Mouse (Mus musculus) E14TG2a.4 (cell line): Measurements from ENCODE around the gene Sec24d.

ENCODE experiments used
- H3K27me3 ChIP-seq: 2 replicates; pipeline ENCODE4 v1.6.1; 2014; ENCODE audit warnings: low read length, control low read depth; ENCODE audit not compliant: insufficient read depth
- H3K36me3 ChIP-seq: 2 replicates; pipeline ENCODE4 v1.6.1; 2014; ENCODE audit warnings: low read length, control low read depth; ENCODE audit not compliant: insufficient read depth
- H3K4me1 ChIP-seq: replicated peaks from 2 replicates; pipeline ENCODE4 v1.6.1; 2014; ENCODE audit warnings: low read depth, low read length, control low read depth
- H3K4me3 ChIP-seq: replicated peaks from 2 replicates; pipeline ENCODE4 v1.5.1; 2014; ENCODE audit warnings: mild to moderate bottlenecking, low read length
- H3K9me3 ChIP-seq: 2 replicates; pipeline ENCODE4 v1.6.1; 2014; ENCODE audit warnings: low read length, control low read depth
- CTCF ChIP-seq: conservative IDR thresholded peaks from 2 replicates; pipeline ENCODE4 v1.5.1; 2014; ENCODE audit warnings: low read length
- NANOG ChIP-seq: IDR thresholded peaks from 2 replicates; pipeline ENCODE4 v1.6.1; 2014; ENCODE audit warnings: borderline replicate concordance, low read length, mixed read lengths
- POU5F1 ChIP-seq: IDR thresholded peaks from 2 replicates; pipeline ENCODE4 v1.6.1; 2014; ENCODE audit warnings: low read length, borderline replicate concordance

Sec24d gene

GRCm38 (mm10) chr3:123324326-123324725, 57.1 kb downstream of the Sec24d start:
- Histone ChIP-seq H3K4me3 (no peak overlapping the region), H3K9me3 (peaks cover 22% of the 10 kb centered on the region), H3K27me3 (no peaks in the 10 kb centered on the region), H3K36me3 (peaks cover 12% of the 10 kb centered on the region), H3K4me1 (peaks cover 7% of the 10 kb centered on the region)
- TF ChIP-seq CTCF = no peak
- TF ChIP-seq POU5F1 = no peak
- TF ChIP-seq NANOG = no peak

GRCm38 (mm10) chr3:123329251-123329650, 62.0 kb downstream of the Sec24d start:
- no peak overlapping the region for H3K4me3 ChIP-seq
- peaks cover 11% of the 10 kb centered on the region for H3K4me1 ChIP-seq
- no peak for TF ChIP-seq NANOG
- TF ChIP-seq POU5F1 = no peak
- no peak for TF ChIP-seq CTCF

GRCm38 (mm10) chr3:123330221-123330620, 63.0 kb downstream of the Sec24d start:
- TF ChIP-seq POU5F1 = no peak
- TF ChIP-seq NANOG = no peak
- TF ChIP-seq CTCF = no peak
- Histone ChIP-seq H3K4me3 (no peak overlapping the region), H3K9me3 (peaks cover 18% of the 10 kb centered on the region), H3K27me3 (no peaks in the 10 kb centered on the region), H3K36me3 (peaks cover 12% of the 10 kb centered on the region), H3K4me1 (peaks cover 11% of the 10 kb centered on the region)

More at GRCm38 (mm10) chr3:123329251-123329650, 62.0 kb downstream of the Sec24d start:
- peaks cover 12% of the 10 kb centered on the region for H3K36me3 ChIP-seq
- H3K9me3 ChIP-seq = peaks cover 22% of the 10 kb centered on the region
- no peaks in the 10 kb centered on the region for H3K27me3 ChIP-seq

- H3K4me1 ChIP-seq = peaks cover 11% of the 10 kb centered on the region
- peaks cover 12% of the 10 kb centered on the region for H3K36me3 ChIP-seq
- no peak overlapping the region for H3K4me3 ChIP-seq
- TF ChIP-seq NANOG = no peak
- TF ChIP-seq POU5F1 = no peak
- H3K27me3 ChIP-seq = no peaks in the 10 kb centered on the region
- H3K9me3 ChIP-seq = no peaks in the 10 kb centered on the region
Measured at GRCm38 (mm10) chr3:123332330-123333054, 65.2 kb downstream of the Sec24d start.

GRCm38 (mm10) chr3:123333055-123333424, 65.8 kb downstream of the Sec24d start:
- H3K4me3 ChIP-seq = no peak overlapping the region
- peaks cover 8% of the 10 kb centered on the region for H3K36me3 ChIP-seq
- H3K27me3 ChIP-seq = no peaks in the 10 kb centered on the region
- H3K9me3 ChIP-seq = no peaks in the 10 kb centered on the region
- TF ChIP-seq NANOG (no peak), CTCF (no peak), POU5F1 (no peak)
- H3K4me1 ChIP-seq = peaks cover 11% of the 10 kb centered on the region

GRCm38 (mm10) chr3:123334947-123335346, 67.7 kb downstream of the Sec24d start:
- TF ChIP-seq NANOG (no peak), POU5F1 (no peak), CTCF (no peak)
- Histone ChIP-seq H3K4me1 (peaks cover 11% of the 10 kb centered on the region), H3K9me3 (no peaks in the 10 kb centered on the region), H3K36me3 (0 out of 2 replicates have a peak, but pooled peaks cover 3% of the 10 kb centered on the region), H3K27me3 (no peaks in the 10 kb centered on the region), H3K4me3 (no peak overlapping the region)

- TF ChIP-seq POU5F1 = no peak
- no peak for TF ChIP-seq CTCF
- Histone ChIP-seq H3K4me3 (no peak overlapping the region), H3K36me3 (0 out of 2 replicates have a peak, but pooled peaks cover 3% of the 10 kb centered on the region), H3K9me3 (no peaks in the 10 kb centered on the region), H3K4me1 (peaks cover 11% of the 10 kb centered on the region), H3K27me3 (no peaks in the 10 kb centered on the region)
Measured at GRCm38 (mm10) chr3:123335480-123335879, 68.2 kb downstream of the Sec24d start.

- Histone ChIP-seq H3K9me3 (no peaks in the 10 kb centered on the region), H3K4me1 (peaks cover 11% of the 10 kb centered on the region), H3K27me3 (no peaks in the 10 kb centered on the region), H3K36me3 (0 out of 2 replicates have a peak, but pooled peaks cover 3% of the 10 kb centered on the region), H3K4me3 (no peak overlapping the region)
- TF ChIP-seq NANOG = no peak
- TF ChIP-seq CTCF = no peak
- TF ChIP-seq POU5F1 = no peak
Measured at GRCm38 (mm10) chr3:123336455-123336854, 69.2 kb downstream of the Sec24d start.

- Histone ChIP-seq H3K27me3 (no peaks in the 10 kb centered on the region), H3K36me3 (0 out of 2 replicates have a peak, but pooled peaks cover 3% of the 10 kb centered on the region), H3K9me3 (no peaks in the 10 kb centered on the region), H3K4me3 (no peak overlapping the region), H3K4me1 (peaks cover 11% of the 10 kb centered on the region)
- no peak for TF ChIP-seq NANOG
- no peak for TF ChIP-seq POU5F1
- TF ChIP-seq CTCF = no peak
Measured at GRCm38 (mm10) chr3:123336951-123337350, 69.7 kb downstream of the Sec24d start.
